Mouse (Mus musculus): ENCODE data around the gene Sebox.

DNA sequence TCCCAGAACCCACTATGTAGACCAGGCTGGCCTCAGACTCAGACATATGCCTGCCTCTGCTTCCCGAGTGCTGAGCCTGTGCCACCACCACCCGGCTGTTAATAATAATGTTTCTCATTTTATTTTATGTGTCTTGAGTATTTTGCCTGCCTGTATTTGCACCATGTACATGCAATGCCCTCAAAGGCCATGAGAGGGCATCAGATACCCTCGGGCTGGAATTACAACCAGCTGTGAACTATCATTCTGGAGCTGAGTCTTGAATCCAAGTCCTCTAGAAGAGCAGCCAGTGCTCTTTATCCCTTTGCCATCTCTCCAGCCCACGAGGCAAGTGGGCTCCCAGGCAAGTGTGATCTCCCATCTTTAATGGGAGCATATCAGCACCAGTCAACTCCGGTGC, 47.9 kb upstream of the Sebox start:
- TF ChIP-seq GATA1 (IDR thresholded peaks at IDR 0.05; ENCODE audit: borderline replicate concordance, low read length) (no peak), FLI1 (IDR thresholded peaks at IDR 0.05; ENCODE audit: low read length) (no peak)

Measured in megakaryocyte, embryonic 14.5 days (primary cell).